Mouse (Mus musculus) lung, postnatal 36 days (tissue): ENCODE measurements at regions not wholly inside any gene's neighbourhood (a gene's known extent, or its start where the extent isn't known, plus 50 kb on each side); places are given as distances from the start of the nearest gene placed in this dataset.
"Not testable (repeated sequence)": the region's sequence is repeated elsewhere in the genome, so short reads cannot be mapped to it uniquely, and the experiment has no call there.

ENCODE experiments used
- DNase-seq: peaks from one replicate; pipeline ENCODE4 v3.0.0; 2022; ENCODE audit warnings: mixed read lengths

GRCm38 (mm10) chr3:16533643-16534042 lies 527.4 kb upstream of the Gm5150 start:
- no peak for DNase-seq

- not testable (repeated sequence) for DNase-seq
Observed at GRCm38 (mm10) chr3:16527511-16527910, 521.3 kb upstream of the Gm5150 start.

- DNase-seq, result not testable (repeated sequence)
Observed at GRCm38 (mm10) chr3:16488431-16488830, 482.2 kb upstream of the Gm5150 start.

GRCm38 (mm10) chr3:16482750-16483149 lies 476.5 kb upstream of the Gm5150 start:
- DNase-seq, result no peak

GRCm38 (mm10) chr3:16471360-16471759 lies 465.1 kb upstream of the Gm5150 start:
- DNase-seq, result no peak

- DNase-seq, result peak; percentile 35
Observed at GRCm38 (mm10) chr3:16466388-16466787, 460.2 kb upstream of the Gm5150 start.

GRCm38 (mm10) chr3:16465357-16465756 lies 459.1 kb upstream of the Gm5150 start:
- DNase-seq, result no peak

GRCm38 (mm10) chr3:16464301-16464700 lies 458.1 kb upstream of the Gm5150 start:
- no peak for DNase-seq

GRCm38 (mm10) chr3:16433033-16433432 lies 426.8 kb upstream of the Gm5150 start:
- peak; percentile 82 for DNase-seq

GRCm38 (mm10) chr3:16431819-16432115 lies 425.5 kb upstream of the Gm5150 start:
- no peak for DNase-seq

- DNase-seq, result no peak
Observed at GRCm38 (mm10) chr3:16431082-16431818, 425.0 kb upstream of the Gm5150 start.
